In the genomic region with DNA sequence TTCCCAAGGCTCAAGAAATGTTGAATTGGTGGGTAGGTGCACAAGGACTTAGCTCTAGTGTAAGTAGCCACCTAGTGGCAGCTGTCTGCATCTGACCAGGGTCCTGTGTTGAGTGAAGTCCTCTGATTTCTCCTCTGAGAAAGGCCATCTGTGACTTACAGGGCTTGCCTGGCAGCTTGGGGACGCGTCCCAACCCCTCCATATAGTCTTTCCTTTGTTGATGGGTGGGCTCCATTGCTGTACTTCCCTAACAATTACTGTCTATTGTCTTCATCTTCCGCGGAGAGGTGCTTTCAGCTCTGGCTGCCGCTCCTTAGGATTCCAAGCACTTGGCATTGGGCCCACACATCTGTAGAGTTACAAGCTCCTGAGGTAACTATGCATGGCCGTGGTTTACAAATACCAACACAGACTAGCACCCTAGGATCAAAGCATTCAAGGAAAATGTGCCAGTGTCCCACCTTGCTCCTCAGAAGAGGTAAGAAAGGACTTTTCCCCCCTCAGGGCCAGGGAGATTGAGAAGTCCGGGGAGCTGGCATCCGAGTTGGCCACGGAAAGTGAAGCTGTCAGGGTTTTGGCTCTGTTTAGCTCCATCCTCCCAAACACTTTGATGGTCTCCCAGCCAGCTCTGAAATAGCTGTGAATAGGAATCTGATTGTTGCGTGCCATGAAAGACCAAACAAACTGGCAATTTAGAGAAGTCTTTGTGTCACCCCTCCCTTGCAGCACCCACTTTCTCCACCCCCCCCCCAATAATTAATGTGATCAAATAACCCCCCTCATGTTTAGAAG, we compare ENCODE assay signal across 8 mouse cellular contexts.
DNase-seq lines count a peak whose midpoint lies in the region; ATAC-seq and TF ChIP-seq lines count a peak whose summit lies in the region.

No protein-coding gene starts in this region.

- peak; percentile 27 for TF ChIP-seq CTCF in C2C12 (IDR thresholded peaks at IDR 0.05; ENCODE audit: control insufficient read depth, insufficient read depth, insufficient read length)
- TF ChIP-seq CTCF in liver, embryonic 14.5 days (IDR thresholded peaks at IDR 0.05; ENCODE audit: low read depth), result peak; percentile 61

- no peaks in the 10 kb centered on the region for H3K79me2 ChIP-seq in C2C12 (ENCODE audit: control insufficient read depth, insufficient read depth)

- peak; percentile 52 for DNase-seq in WW6 (ENCODE audit: low read depth, low spot score)
- peak; percentile 89 for DNase-seq in embryonic facial prominence, embryonic 11.5 days (ENCODE audit: low spot score)
- DNase-seq in liver, embryonic 14.5 days (ENCODE audit: low read depth in 3 of 3, low spot score in 3 of 3), result no peak
- DNase-seq in thymus, postnatal 36 days, result peak; percentile 35 to 43

- H3K36me3 ChIP-seq in C2C12 (ENCODE audit: control insufficient read depth, insufficient read depth), result no peaks in the 10 kb centered on the region
- no peaks in the 10 kb centered on the region for H3K36me3 ChIP-seq in embryonic facial prominence, embryonic 11.5 days (replicated peaks; ENCODE audit: control insufficient read depth, insufficient read depth, low read depth, low read length)
- H3K36me3 ChIP-seq in heart, embryonic 12.5 days, result no peaks in the 10 kb centered on the region
- no peaks in the 10 kb centered on the region for H3K36me3 ChIP-seq in kidney, embryonic 14.5 days (ENCODE audit: control insufficient read depth, insufficient read depth, low read length)
- H3K36me3 ChIP-seq in liver, embryonic 14.5 days (replicated peaks; ENCODE audit: control insufficient read depth, insufficient read depth, low read depth), result no peaks in the 10 kb centered on the region
- H3K36me3 ChIP-seq in neural tube, embryonic 14.5 days (ENCODE audit: control insufficient read depth, insufficient read depth, low read length), result no peaks in the 10 kb centered on the region

- 47% methylated on average over 10 of the region's 10 CpGs for WGBS in embryonic facial prominence, embryonic 11.5 days
- WGBS in heart, embryonic 12.5 days, result 33% methylated on average over 10 of the region's 10 CpGs
- WGBS in kidney, embryonic 14.5 days, result 27% methylated on average over 10 of the region's 10 CpGs
- 39% methylated on average over 10 of the region's 10 CpGs for WGBS in liver, embryonic 14.5 days (ENCODE audit: insufficient replicate concordance)
- 14% methylated on average over 10 of the region's 10 CpGs for WGBS in neural tube, embryonic 14.5 days

- H3K27ac ChIP-seq in embryonic facial prominence, embryonic 11.5 days (replicated peaks; ENCODE audit: low read depth, low read length), result no peak overlapping the region
- no peak overlapping the region for H3K27ac ChIP-seq in heart, embryonic 12.5 days (ENCODE audit: poor library complexity, severe bottlenecking)
- H3K27ac ChIP-seq in kidney, embryonic 14.5 days (ENCODE audit: low read depth, low read length), result no peak overlapping the region
- no peak overlapping the region for H3K27ac ChIP-seq in liver, embryonic 14.5 days
- no peak overlapping the region for H3K27ac ChIP-seq in neural tube, embryonic 14.5 days (ENCODE audit: low read depth, low read length)

- H3ac ChIP-seq in C2C12 (ENCODE audit: control insufficient read depth, insufficient read length, low read depth), result no peak overlapping the region

- H3K27me3 ChIP-seq in C2C12 (ENCODE audit: control insufficient read depth, insufficient read depth, insufficient read length), result no peaks in the 10 kb centered on the region
- H3K27me3 ChIP-seq in embryonic facial prominence, embryonic 11.5 days (ENCODE audit: control insufficient read depth, insufficient read depth, low read length), result no peaks in the 10 kb centered on the region
- H3K27me3 ChIP-seq in heart, embryonic 12.5 days (replicated peaks), result no peaks in the 10 kb centered on the region
- H3K27me3 ChIP-seq in kidney, embryonic 14.5 days (ENCODE audit: control insufficient read depth, insufficient read depth, low read length), result no peaks in the 10 kb centered on the region
- H3K27me3 ChIP-seq in liver, embryonic 14.5 days (ENCODE audit: control insufficient read depth, insufficient read depth, low read length), result no peaks in the 10 kb centered on the region
- no peaks in the 10 kb centered on the region for H3K27me3 ChIP-seq in neural tube, embryonic 14.5 days (ENCODE audit: control insufficient read depth, insufficient read depth, low read length)

- no peak for TF ChIP-seq EP300 in liver, embryonic 14.5 days (IDR thresholded peaks at IDR 0.05; ENCODE audit: low read depth)

- no peak overlapping the region for H3K4me2 ChIP-seq in embryonic facial prominence, embryonic 11.5 days (ENCODE audit: low read depth, low read length)
- peak overlapping the region; percentile 37; the same call in 1 of the 2 replicates for H3K4me2 ChIP-seq in heart, embryonic 12.5 days
- H3K4me2 ChIP-seq in kidney, embryonic 14.5 days (replicated peaks; ENCODE audit: low read depth, low read length), result no peak overlapping the region; the same call in 1 of the 2 replicates
- no peak overlapping the region for H3K4me2 ChIP-seq in liver, embryonic 14.5 days (ENCODE audit: low read depth)
- H3K4me2 ChIP-seq in neural tube, embryonic 14.5 days (ENCODE audit: low read depth, low read length), result no peak overlapping the region

- H3K9me3 ChIP-seq in embryonic facial prominence, embryonic 11.5 days (replicated peaks; ENCODE audit: control insufficient read depth, low read length), result no peaks in the 10 kb centered on the region
- no peaks in the 10 kb centered on the region for H3K9me3 ChIP-seq in heart, embryonic 12.5 days (replicated peaks)
- no peaks in the 10 kb centered on the region for H3K9me3 ChIP-seq in kidney, embryonic 14.5 days (ENCODE audit: control insufficient read depth, low read length)
- no peaks in the 10 kb centered on the region for H3K9me3 ChIP-seq in liver, embryonic 14.5 days (ENCODE audit: control insufficient read depth, low read length)
- H3K9me3 ChIP-seq in neural tube, embryonic 14.5 days (ENCODE audit: control insufficient read depth, low read length), result no peaks in the 10 kb centered on the region

- H3K4me1 ChIP-seq in embryonic facial prominence, embryonic 11.5 days (ENCODE audit: control insufficient read depth, insufficient read depth, low read length), result no peaks in the 10 kb centered on the region
- H3K4me1 ChIP-seq in heart, embryonic 12.5 days (replicated peaks), result peaks cover 26% of the 10 kb centered on the region
- H3K4me1 ChIP-seq in kidney, embryonic 14.5 days (ENCODE audit: control insufficient read depth, insufficient read depth, low read length), result no peaks in the 10 kb centered on the region
- H3K4me1 ChIP-seq in liver, embryonic 14.5 days (replicated peaks; ENCODE audit: control insufficient read depth in 2 of 2, insufficient read depth in 2 of 2, low read length in 1 of 2), result no peaks in the 10 kb centered on the region
- H3K4me1 ChIP-seq in neural tube, embryonic 14.5 days (ENCODE audit: control insufficient read depth, insufficient read depth, low read length), result no peaks in the 10 kb centered on the region

- no peak overlapping the region for H3K4me3 ChIP-seq in C2C12 (ENCODE audit: insufficient read depth, poor library complexity, severe bottlenecking)
- no peak overlapping the region for H3K4me3 ChIP-seq in embryonic facial prominence, embryonic 11.5 days (ENCODE audit: low read depth, low read length)
- H3K4me3 ChIP-seq in heart, embryonic 12.5 days, result no peak overlapping the region
- H3K4me3 ChIP-seq in kidney, embryonic 14.5 days (ENCODE audit: low read length), result no peak overlapping the region
- H3K4me3 ChIP-seq in liver, embryonic 14.5 days (ENCODE audit: insufficient read depth in 1 of 2, low read depth in 2 of 2, low read length in 2 of 2), result no peak overlapping the region
- H3K4me3 ChIP-seq in neural tube, embryonic 14.5 days (ENCODE audit: low read depth, low read length), result no peak overlapping the region

- no peak overlapping the region for H3K9ac ChIP-seq in embryonic facial prominence, embryonic 11.5 days (replicated peaks; ENCODE audit: low read length)
- no peak overlapping the region for H3K9ac ChIP-seq in heart, embryonic 12.5 days
- H3K9ac ChIP-seq in kidney, embryonic 14.5 days (ENCODE audit: low read depth, low read length), result no peak overlapping the region
- H3K9ac ChIP-seq in liver, embryonic 14.5 days (replicated peaks), result no peak overlapping the region
- no peak overlapping the region for H3K9ac ChIP-seq in neural tube, embryonic 14.5 days (replicated peaks; ENCODE audit: low read depth, low read length)

- no peaks in the 10 kb centered on the region for H3K79me3 ChIP-seq in C2C12 (ENCODE audit: low read depth)

- ATAC-seq in embryonic facial prominence, embryonic 11.5 days (replicated peaks; ENCODE audit: insufficient number of reproducible peaks, low FRiP score, low TSS enrichment, low read depth), result no peak
- no peak for ATAC-seq in heart, embryonic 12.5 days (ENCODE audit: insufficient number of reproducible peaks, low FRiP score)
- ATAC-seq in kidney, embryonic 14.5 days (ENCODE audit: low FRiP score, low TSS enrichment), result peak; percentile 70
- no peak for ATAC-seq in liver, embryonic 14.5 days (ENCODE audit: insufficient read depth)
- ATAC-seq in neural tube, embryonic 14.5 days (ENCODE audit: low read depth), result peak; percentile 77; the same call in 1 of the 2 replicates

TF ChIP-seq in C2C12, 6 proteins besides CTCF, POLR2A, EP300 and RAD21:
- TF ChIP-seq FOSL1 (IDR thresholded peaks at IDR 0.05; ENCODE audit: insufficient read depth, low read length, poor library complexity, severe bottlenecking) (no peak), CEBPB (IDR thresholded peaks at IDR 0.05; ENCODE audit: low read depth) (no peak), MAX (IDR thresholded peaks at IDR 0.05) (no peak), MYOG (IDR thresholded peaks at IDR 0.05; ENCODE audit: control insufficient read depth, extremely low read depth, insufficient read length) (no peak), USF1 (IDR thresholded peaks at IDR 0.05; ENCODE audit: low read depth) (no peak), MYOD1 (IDR thresholded peaks at IDR 0.05; ENCODE audit: control insufficient read depth, insufficient read length, low read depth) (no peak)

Comparison
In these comparisons a context has a peak if more than half of its experiments do, and no peak if none do; other contexts are left out.
1. DNase-seq: peak in WW6 (single experiment), embryonic facial prominence, embryonic 11.5 days (single experiment) and thymus, postnatal 36 days (2 of 2); none in liver, embryonic 14.5 days (0 of 3).
2. ATAC-seq: peak in kidney, embryonic 14.5 days (single experiment) and neural tube, embryonic 14.5 days (single experiment); none in embryonic facial prominence, embryonic 11.5 days (single experiment), heart, embryonic 12.5 days (single experiment) and liver, embryonic 14.5 days (single experiment).